Mouse (Mus musculus): ENCODE data around the gene Prdx5. TPM values are rescaled to one million over a fixed set of nuclear protein-coding genes. Genes with fewer than 3 reads are reported as not detected.

Gene Prdx5
- total and polyA plus RNA-seq, 2 experiments from 2014 or later = 182 to 424 TPM

DNA sequence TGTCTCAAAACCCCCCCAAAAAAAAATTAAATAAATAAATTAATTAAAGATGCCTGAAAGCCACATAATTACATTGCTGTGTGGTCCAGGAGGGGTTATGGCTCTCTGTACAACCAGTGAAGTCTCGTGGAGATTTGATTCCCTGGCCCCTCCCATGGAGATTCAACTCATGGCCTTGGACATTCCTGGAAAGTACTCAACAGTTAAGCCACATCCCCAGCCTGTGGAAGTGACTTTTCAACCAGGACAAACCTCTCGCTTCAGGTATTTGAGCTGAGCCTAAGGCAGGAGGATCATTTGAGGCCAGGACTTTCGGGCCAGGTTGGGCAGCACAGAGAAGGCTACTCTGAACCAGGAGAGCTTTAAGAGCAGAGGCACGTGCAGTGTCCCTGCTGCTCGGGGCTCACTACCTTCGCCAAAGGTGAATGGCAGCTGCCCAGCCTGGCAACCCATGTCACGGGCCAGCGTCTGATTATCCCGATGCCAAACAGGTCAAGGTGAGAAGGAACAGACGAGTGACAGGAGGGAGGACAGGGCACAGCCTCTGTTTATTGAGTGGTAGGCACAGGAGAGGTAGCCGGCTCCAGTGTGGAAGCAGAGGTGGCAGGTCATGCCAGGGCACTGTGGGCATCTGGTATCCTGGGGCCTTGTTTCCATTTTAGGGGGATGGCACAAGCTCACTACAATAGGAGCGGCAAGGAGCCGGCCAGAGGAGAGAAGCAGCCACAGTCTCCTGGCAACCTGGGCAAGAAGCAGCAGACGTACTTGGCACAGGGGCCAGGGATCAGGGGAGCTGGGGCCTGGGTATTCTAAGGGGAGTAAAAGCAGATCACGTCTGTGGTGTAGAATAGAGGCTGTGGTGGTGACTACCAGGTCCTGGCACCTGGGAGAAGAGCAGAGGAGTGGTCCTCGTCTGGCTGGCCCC, 27.9 kb upstream of the Prdx5 start:
- H3K4me3 ChIP-seq (ENCODE audit: low read depth, low read length) = no peak overlapping the region
- H3K4me2 ChIP-seq (ENCODE audit: low read depth) = no peak overlapping the region
- TF ChIP-seq CTCF (IDR thresholded peaks at IDR 0.05; ENCODE audit: low read depth) = no peak
- no peaks in the 10 kb centered on the region for H3K9me3 ChIP-seq (ENCODE audit: low read length)
- H3K27ac ChIP-seq (ENCODE audit: low read depth, low read length) = no peak overlapping the region
- 0 out of 2 replicates have a peak overlapping the region, but pooled peaks have one; percentile 10 for H3K9ac ChIP-seq
- H3K4me1 ChIP-seq (ENCODE audit: insufficient read depth) = peaks cover 24% of the 10 kb centered on the region
- DNase-seq (no peak), ATAC-seq (no peak)
- H3K27me3 ChIP-seq (ENCODE audit: insufficient read depth, low read length) = peaks cover 15% of the 10 kb centered on the region
- 67% methylated on average over 16 of the region's 16 CpGs for WGBS
- peaks cover 7% of the 10 kb centered on the region; the same call in 1 of the 2 replicates for H3K36me3 ChIP-seq (ENCODE audit: insufficient read depth)

DNA sequence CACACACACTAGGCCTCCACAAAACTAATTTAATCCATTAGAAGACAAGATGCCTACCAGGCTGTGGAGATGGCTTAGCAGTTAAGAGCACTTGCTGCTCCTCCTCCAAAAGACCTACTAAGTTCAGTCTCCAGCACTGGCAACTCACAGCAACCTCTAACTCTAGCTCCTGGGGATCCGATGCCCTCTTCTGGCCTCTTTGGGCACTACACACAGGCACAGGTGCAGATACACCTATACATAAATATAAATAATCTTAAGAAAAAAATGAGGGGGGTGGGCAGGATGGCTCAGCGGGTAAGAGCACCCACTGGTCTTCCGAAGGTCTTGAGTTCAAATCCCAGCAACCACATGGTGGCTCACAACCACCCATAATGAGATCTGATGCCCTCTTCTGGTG, 26.4 kb upstream of the Prdx5 start:
- TF ChIP-seq CTCF (IDR thresholded peaks at IDR 0.05; ENCODE audit: low read depth) = peak; percentile 47
- Histone ChIP-seq H3K4me3 (ENCODE audit: low read depth, low read length) (no peak overlapping the region), H3K36me3 (ENCODE audit: insufficient read depth) (peaks cover 7% of the 10 kb centered on the region; the same call in 1 of the 2 replicates), H3K4me2 (ENCODE audit: low read depth) (no peak overlapping the region), H3K9me3 (ENCODE audit: low read length) (no peaks in the 10 kb centered on the region), H3K4me1 (ENCODE audit: insufficient read depth) (peaks cover 24% of the 10 kb centered on the region), H3K9ac (no peak overlapping the region), H3K27me3 (ENCODE audit: insufficient read depth, low read length) (peaks cover 27% of the 10 kb centered on the region), H3K27ac (ENCODE audit: low read depth, low read length) (no peak overlapping the region)
- no peak for ATAC-seq
- no peak for DNase-seq
- WGBS = 17% methylated on average over 3 of the region's 3 CpGs

DNA sequence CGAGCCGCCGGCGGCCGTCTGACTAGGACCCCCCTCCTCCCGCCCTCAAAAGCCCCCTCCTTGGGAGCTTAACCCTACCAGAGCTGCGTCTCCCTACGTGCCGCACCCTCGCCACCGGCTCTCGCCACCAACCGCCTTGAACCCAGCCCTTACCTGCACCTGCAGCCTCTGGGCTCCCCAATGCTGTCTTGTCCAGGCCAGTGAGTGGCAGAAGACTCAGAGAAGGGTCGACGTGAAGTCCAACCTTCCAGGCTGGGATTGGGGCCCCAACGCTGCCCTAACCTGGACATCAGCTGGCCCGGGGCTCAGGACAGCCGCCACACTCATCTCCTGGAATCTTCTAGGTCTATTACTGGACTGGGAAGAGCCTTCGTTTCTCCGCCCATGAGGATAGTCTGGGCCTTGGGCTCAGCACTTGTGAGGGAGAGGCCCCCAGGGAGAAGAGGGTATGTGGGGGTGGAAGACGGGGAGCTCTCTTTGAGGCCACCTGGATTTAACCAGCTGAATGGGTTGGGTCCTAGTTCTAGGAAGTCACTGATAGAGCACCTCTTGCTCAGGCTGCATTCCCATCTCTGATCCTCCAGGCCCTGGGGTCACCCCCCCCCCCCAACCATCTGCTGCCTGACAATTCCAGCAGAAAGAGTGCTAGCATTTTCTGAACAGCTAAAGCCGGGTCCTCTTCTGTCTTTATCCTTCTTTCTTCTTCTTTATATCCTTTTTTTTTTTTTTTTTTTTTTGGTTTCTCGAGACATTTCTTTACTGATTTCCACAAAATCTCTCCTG, 24.5 kb upstream of the Prdx5 start, which contains the start of gene Kcnk4:
TSS of gene Kcnk4 (minus strand) at position 321 of the 783 bp plus-strand sequence.
- peak within 1 kb of the TSS; percentile 44 for H3K9ac ChIP-seq
- peaks cover 7% of the 10 kb centered on the region; the same call in 1 of the 2 replicates for H3K36me3 ChIP-seq (ENCODE audit: insufficient read depth)
- H3K4me2 ChIP-seq (ENCODE audit: low read depth) = peak within 1 kb of the TSS; percentile 67
- H3K27me3 ChIP-seq (ENCODE audit: insufficient read depth, low read length) = peaks cover 27% of the 10 kb centered on the region
- ATAC-seq = no peak; the same call in 1 of the 2 replicates
- H3K4me3 ChIP-seq (ENCODE audit: low read depth, low read length) = peak within 1 kb of the TSS; percentile 41
- peaks cover 8% of the 10 kb centered on the region; the same call in 1 of the 2 replicates for H3K4me1 ChIP-seq (ENCODE audit: insufficient read depth)
- H3K9me3 ChIP-seq (ENCODE audit: low read length) = no peaks in the 10 kb centered on the region
- TF ChIP-seq CTCF (IDR thresholded peaks at IDR 0.05; ENCODE audit: low read depth) = no peak
- WGBS = 9% methylated on average over 23 of the region's 23 CpGs
- DNase-seq = no peak
- H3K27ac ChIP-seq (ENCODE audit: low read depth, low read length) = no peak within 1 kb of the TSS

DNA sequence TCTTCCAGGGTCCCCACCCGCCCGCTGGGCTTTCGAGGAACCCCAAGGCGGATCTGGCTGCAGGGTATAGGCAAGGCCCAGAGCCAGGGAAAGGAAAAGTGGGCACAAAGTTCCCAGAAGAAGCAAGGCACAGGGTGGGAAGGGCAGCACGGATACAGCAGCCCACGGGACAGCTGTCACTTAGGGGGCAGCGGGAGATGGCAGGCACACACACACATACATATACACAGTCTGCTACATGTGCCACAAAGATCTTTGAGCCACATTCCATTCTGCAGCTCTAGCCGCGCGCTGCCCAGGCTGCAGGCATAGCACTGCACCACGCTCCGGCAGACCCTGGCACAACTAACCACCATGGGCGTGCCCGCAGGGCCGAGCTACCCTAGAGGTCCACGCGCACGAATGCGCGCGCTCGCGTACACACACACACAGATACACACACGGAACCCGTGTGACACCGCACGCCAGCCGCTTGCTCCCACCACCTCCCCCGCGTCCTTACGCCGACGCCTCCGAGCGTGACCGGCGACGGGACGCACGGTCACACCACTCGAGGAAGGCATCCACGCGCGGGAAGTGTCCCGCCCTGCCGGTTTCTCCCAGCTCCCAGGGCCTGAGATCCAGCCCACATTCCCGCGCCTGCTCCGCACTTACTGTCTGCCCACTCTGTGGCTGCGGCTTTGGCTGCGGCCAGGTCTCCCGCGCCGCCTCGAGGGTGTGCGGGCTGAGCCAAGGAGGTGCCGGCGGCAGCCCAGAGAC, 23.7 kb upstream of the Prdx5 start:
- Histone ChIP-seq H3K4me3 (ENCODE audit: low read depth, low read length) (peak overlapping the region; percentile 41), H3K36me3 (ENCODE audit: insufficient read depth) (0 out of 2 replicates have a peak, but pooled peaks cover 4% of the 10 kb centered on the region), H3K9ac (peak overlapping the region; percentile 44), H3K27ac (ENCODE audit: low read depth, low read length) (no peak overlapping the region), H3K4me2 (ENCODE audit: low read depth) (peak overlapping the region; percentile 67), H3K27me3 (ENCODE audit: insufficient read depth, low read length) (peaks cover 27% of the 10 kb centered on the region), H3K9me3 (ENCODE audit: low read length) (no peaks in the 10 kb centered on the region), H3K4me1 (ENCODE audit: insufficient read depth) (0 out of 2 replicates have a peak, but pooled peaks cover 4% of the 10 kb centered on the region)
- ATAC-seq = peak; percentile 82
- peak; percentile 58 for DNase-seq
- WGBS = 4% methylated on average over 58 of the region's 58 CpGs
- TF ChIP-seq CTCF (IDR thresholded peaks at IDR 0.05; ENCODE audit: low read depth) = no peak

DNA sequence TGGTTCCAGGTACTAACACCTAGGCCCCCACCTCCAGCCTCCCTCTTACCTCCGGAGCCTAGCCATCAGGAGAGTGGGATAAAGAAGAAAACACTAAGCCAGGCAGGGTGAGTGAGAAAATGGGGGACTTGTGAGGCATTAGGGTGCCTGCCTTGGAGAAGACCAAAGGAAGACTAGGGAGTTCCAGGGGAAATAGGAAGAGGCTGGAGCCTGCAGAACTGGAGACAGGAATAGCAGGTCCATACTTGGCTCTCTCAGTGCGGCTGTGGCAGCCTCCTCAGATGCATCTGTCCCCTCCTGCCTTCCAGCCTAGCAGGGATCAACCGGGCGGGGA, 23.2 kb upstream of the Prdx5 start:
- H3K27ac ChIP-seq (ENCODE audit: low read depth, low read length) = no peak overlapping the region
- peak overlapping the region; percentile 41 for H3K4me3 ChIP-seq (ENCODE audit: low read depth, low read length)
- DNase-seq (no peak), ATAC-seq (0 out of 2 replicates have a peak, but pooled peaks have one; percentile 1)
- 0 out of 2 replicates have a peak, but pooled peaks cover 4% of the 10 kb centered on the region for H3K4me1 ChIP-seq (ENCODE audit: insufficient read depth)
- TF ChIP-seq CTCF (IDR thresholded peaks at IDR 0.05; ENCODE audit: low read depth) = no peak
- WGBS = 24% methylated on average over 4 of the region's 4 CpGs
- no peak overlapping the region; the same call in 1 of the 2 replicates for H3K9ac ChIP-seq
- H3K9me3 ChIP-seq (ENCODE audit: low read length) = no peaks in the 10 kb centered on the region
- H3K36me3 ChIP-seq (ENCODE audit: insufficient read depth) = 0 out of 2 replicates have a peak, but pooled peaks cover under 1% of the 10 kb centered on the region
- H3K27me3 ChIP-seq (ENCODE audit: insufficient read depth, low read length) = peaks cover 29% of the 10 kb centered on the region
- peak overlapping the region; percentile 67 for H3K4me2 ChIP-seq (ENCODE audit: low read depth)

DNA sequence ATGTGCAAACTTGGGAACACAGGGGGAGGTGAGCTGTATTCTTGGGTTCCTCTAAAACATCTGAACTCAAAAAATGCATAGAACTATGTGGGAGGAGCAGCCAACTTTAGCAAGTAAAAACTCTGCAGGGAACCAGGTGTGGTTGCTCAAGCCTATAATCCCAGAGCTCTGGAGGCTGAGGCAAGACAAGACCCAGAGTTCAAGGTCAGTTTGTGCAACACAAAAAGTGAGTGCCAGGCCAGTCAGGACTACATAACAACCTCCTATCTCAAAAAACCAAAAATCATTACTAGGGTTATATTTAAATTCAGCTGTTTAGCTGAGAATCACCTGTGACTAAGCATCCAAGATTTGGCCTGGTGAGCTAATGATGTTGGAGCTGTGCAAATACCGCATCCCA, 22.1 kb upstream of the Prdx5 start:
- H3K4me1 ChIP-seq (ENCODE audit: insufficient read depth) = 0 out of 2 replicates have a peak, but pooled peaks cover 4% of the 10 kb centered on the region
- H3K9me3 ChIP-seq (ENCODE audit: low read length) = no peaks in the 10 kb centered on the region
- 28% methylated on average over 1 of the region's 1 CpGs for WGBS
- no peaks in the 10 kb centered on the region for H3K36me3 ChIP-seq (ENCODE audit: insufficient read depth)
- H3K27me3 ChIP-seq (ENCODE audit: insufficient read depth, low read length) = peaks cover 40% of the 10 kb centered on the region
- H3K4me2 ChIP-seq (ENCODE audit: low read depth) = no peak overlapping the region
- no peak for ATAC-seq
- H3K27ac ChIP-seq (ENCODE audit: low read depth, low read length) = no peak overlapping the region
- DNase-seq = no peak
- no peak for TF ChIP-seq CTCF (IDR thresholded peaks at IDR 0.05; ENCODE audit: low read depth)
- no peak overlapping the region for H3K4me3 ChIP-seq (ENCODE audit: low read depth, low read length)
- no peak overlapping the region for H3K9ac ChIP-seq
